Mouse (Mus musculus) cerebellum, adult 2 months (tissue): ENCODE measurements around the gene Myrfl. TPM values are rescaled to one million over a fixed set of nuclear protein-coding genes. Genes with fewer than 3 reads are reported as not detected.

ENCODE experiments used
- DNase-seq, 2 experiments: peaks; one replicate each; pipeline ENCODE4 v3.0.0; 2021
- H3K27ac ChIP-seq: fragments of 200-500 bp; 2 replicates; pipeline ENCODE4 v1.5.1; 2012; ENCODE audit warnings: low read length, control low read depth, inconsistent platforms; ENCODE audit not compliant: insufficient read depth
- H3K27me3 ChIP-seq: fragments of 200-500 bp; 2 replicates; pipeline ENCODE4 v1.6.1; 2012; ENCODE audit warnings: inconsistent platforms, mild to moderate bottlenecking, low read length, moderate library complexity; ENCODE audit not compliant: control insufficient read depth, insufficient read depth
- H3K4me1 ChIP-seq: fragments of 200-500 bp; 2 replicates; pipeline ENCODE4 v1.6.1; 2011; ENCODE audit warnings: low read length; ENCODE audit not compliant: control insufficient read depth, insufficient read depth
- H3K4me3 ChIP-seq: fragments of 200-500 bp; replicated peaks from 2 replicates; pipeline ENCODE3; 2011; ENCODE audit warnings: mild to moderate bottlenecking, low read depth, low read length, control low read depth; ENCODE audit not compliant: insufficient read depth
- CTCF ChIP-seq: fragments of 200-500 bp; IDR thresholded peaks from 2 replicates; pipeline ENCODE4 v1.5.1; 2011; ENCODE audit warnings: low read depth, mild to moderate bottlenecking, control low read depth, low read length, moderate library complexity, borderline replicate concordance; ENCODE audit not compliant: insufficient read depth
- POLR2A ChIP-seq: fragments of 200-500 bp; IDR thresholded peaks from 2 replicates; pipeline ENCODE4 v1.6.1; 2011; ENCODE audit warnings: low read length, control low read depth, borderline replicate concordance; ENCODE audit not compliant: insufficient read depth
- WGBS: fragments of 180-500 bp; shearing (Covaris S2); methylation state at CpG from one replicate; pipeline ENCODE4 v1.1.7; 2018; 5-methylcytosine and 5-hydroxymethylcytosine counted together
- polyA plus RNA-seq: library from polyadenylated mRNA; depleted of rRNA; stranded (reverse); fragments of >200 nt; gene quantifications from 2 replicates; pipeline ENCODE4 v1.2.3, GENCODE M21; 2012

Myrfl gene
- polyA plus RNA-seq, 1 experiment: 0.10 TPM

DNA sequence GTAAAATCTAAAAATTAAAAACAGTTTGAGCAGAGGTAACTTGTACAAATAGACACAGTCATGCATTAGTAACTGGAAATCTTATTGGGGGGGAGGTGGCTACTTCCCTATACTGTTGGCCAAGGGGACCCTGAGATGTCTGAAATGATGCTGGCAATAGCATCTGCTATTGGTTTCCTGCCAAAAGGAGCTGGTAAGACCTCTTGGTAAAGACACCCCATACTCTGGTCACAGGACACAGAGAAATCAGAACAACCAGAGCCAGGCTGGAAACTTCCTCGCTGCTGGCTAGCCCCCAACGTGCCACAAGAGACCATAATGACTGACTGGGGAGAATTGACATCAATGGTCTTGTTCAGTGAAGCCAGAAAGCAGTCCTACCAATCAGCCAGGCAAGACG lies 55.2 kb downstream of the Myrfl start:
- no peak overlapping the region for H3K27ac ChIP-seq
- WGBS: 54% methylated on average over 3 of the region's 3 CpGs
- TF ChIP-seq POLR2A: no peak
- no peak for TF ChIP-seq CTCF
- peaks cover 4% of the 10 kb centered on the region for H3K4me1 ChIP-seq
- no peaks in the 10 kb centered on the region for H3K27me3 ChIP-seq
- no peak for DNase-seq
- H3K4me3 ChIP-seq: no peak overlapping the region

DNA sequence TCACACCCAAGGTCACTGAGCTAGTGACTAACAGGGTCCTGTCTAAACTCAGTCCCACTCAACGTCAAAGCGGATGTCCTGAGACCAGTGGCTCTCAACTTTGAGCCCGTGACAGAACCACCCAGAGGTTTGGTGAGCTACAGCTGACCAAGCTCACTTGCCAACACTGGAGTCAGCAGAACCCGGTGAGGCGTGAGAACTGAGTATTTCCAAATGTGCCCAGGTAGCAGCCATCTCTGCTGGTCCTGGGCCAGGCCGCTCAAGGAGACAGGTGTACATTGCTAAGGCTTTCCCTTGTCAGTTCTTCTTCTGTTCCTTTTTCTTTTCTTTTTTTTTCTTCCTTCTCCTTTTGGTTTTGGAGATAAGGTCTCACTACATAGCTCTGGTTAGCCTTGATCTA lies 66.0 kb downstream of the Myrfl start:
- 84% methylated on average over 6 of the region's 6 CpGs for WGBS
- no peak overlapping the region for H3K4me3 ChIP-seq
- no peaks in the 10 kb centered on the region for H3K4me1 ChIP-seq
- no peak overlapping the region for H3K27ac ChIP-seq
- TF ChIP-seq POLR2A (no peak), CTCF (no peak)
- DNase-seq: no peak
- no peaks in the 10 kb centered on the region for H3K27me3 ChIP-seq

DNA sequence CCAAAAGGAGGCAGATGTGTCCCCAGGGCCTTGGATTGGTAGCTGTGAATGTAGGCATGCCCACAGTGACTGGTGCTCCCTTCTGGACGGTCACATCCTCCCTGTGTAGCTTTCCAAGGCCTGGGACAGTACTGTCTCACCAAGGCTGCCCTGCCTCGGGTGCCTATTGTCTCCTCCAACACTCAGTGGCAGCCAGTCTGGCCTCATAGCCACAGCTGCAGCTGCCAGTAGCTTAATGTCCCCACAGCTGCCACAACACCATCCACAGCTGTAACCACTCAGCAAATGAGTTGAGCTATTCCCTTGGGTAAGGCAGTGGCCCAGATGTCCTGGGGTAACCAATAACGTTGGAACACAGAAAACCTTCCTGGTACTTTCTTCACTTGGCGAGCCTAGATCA lies 68.6 kb downstream of the Myrfl start:
- 64% methylated on average over 4 of the region's 4 CpGs for WGBS
- no peaks in the 10 kb centered on the region; the same call in 1 of the 2 replicates for H3K27me3 ChIP-seq
- no peak overlapping the region for H3K27ac ChIP-seq
- TF ChIP-seq POLR2A (no peak), CTCF (no peak)
- no peak overlapping the region for H3K4me3 ChIP-seq
- DNase-seq: no peak
- H3K4me1 ChIP-seq: no peaks in the 10 kb centered on the region

DNA sequence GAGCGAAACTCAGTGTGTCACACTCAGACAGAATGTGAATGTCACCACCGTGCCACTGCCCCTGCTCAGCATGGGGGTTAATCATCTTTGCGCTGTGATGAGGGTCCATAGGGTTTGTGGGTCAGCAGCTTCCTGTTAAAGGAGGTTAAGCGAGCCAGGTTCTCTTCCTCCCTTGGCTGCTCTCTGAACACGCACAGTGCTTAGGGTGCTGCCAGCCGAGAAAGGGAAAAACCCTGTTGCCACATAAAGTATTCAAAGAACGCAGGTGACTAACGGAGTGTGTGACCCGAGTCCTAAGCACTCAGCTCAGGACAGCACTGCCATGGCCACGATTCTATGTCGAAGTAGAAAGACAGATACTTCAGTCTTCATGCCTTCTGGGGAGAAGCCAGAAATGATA lies 69.4 kb downstream of the Myrfl start:
- Histone ChIP-seq H3K27ac (no peak overlapping the region), H3K4me3 (no peak overlapping the region), H3K4me1 (no peaks in the 10 kb centered on the region), H3K27me3 (no peaks in the 10 kb centered on the region; the same call in 1 of the 2 replicates)
- TF ChIP-seq CTCF: no peak
- TF ChIP-seq POLR2A: no peak
- 80% methylated on average over 11 of the region's 11 CpGs for WGBS
- DNase-seq: no peak

DNA sequence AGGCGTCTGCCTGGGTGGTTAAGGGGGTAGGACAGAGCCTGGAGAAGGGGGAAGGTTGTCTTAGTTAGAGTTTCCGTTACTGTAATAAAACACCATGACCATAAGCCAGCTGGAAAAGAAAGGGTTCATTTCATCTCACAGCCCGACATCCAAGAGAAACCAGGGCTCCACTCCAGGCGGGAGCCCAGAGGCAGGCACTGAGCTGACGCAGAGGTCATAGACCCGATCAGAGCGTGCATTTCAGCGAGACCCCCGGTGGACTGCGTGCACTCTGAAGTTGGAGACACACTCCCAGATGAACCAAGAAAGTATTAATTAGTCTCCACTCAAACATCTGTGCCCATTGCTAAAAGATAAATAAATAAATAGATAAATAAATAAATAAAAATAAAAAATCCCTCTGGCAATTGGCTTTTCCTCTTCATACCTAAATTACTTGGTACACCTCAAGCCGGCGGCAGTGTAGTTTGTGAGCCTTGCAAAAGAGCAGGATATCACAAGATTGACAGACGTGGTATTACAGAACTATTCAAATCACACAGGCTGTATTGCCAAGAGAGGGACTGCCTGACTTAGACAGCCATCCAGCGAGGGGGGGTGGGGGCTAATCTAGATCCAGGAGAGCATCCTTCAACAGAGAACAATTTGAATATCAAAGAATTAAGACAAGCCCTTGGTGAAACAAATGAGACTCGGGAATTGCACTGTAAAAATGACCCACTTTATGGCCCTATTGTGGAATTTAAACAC lies 81.2 kb downstream of the Myrfl start:
- TF ChIP-seq POLR2A: no peak
- no peak for DNase-seq
- H3K27me3 ChIP-seq: no peaks in the 10 kb centered on the region
- no peak overlapping the region for H3K4me3 ChIP-seq
- WGBS: 45% methylated on average over 15 of the region's 15 CpGs
- no peaks in the 10 kb centered on the region for H3K4me1 ChIP-seq
- no peak overlapping the region for H3K27ac ChIP-seq

DNA sequence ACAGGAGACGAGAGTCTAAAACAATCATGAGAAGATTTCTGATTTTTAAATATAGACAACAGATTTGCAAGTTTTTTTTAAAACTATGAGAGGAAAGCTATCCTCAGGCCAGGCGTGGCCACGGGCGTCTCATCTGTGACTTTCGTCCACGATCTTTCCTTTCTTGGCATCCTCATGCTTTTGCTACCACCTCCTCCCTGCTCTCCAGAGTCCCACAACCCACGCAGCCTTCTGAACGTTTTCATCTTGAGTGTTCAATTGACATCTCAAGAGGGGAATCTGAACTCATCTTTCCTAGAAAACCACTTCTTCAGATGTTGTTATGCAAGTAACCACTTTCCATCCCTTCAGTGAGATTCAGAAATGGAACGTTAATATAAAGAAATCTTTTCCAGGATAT lies 83.6 kb downstream of the Myrfl start:
- Histone ChIP-seq H3K4me3 (no peak overlapping the region), H3K27ac (no peak overlapping the region), H3K4me1 (no peaks in the 10 kb centered on the region), H3K27me3 (no peaks in the 10 kb centered on the region)
- DNase-seq: no peak
- TF ChIP-seq POLR2A: no peak
- no peak for TF ChIP-seq CTCF
- WGBS: 84% methylated on average over 9 of the region's 9 CpGs

DNA sequence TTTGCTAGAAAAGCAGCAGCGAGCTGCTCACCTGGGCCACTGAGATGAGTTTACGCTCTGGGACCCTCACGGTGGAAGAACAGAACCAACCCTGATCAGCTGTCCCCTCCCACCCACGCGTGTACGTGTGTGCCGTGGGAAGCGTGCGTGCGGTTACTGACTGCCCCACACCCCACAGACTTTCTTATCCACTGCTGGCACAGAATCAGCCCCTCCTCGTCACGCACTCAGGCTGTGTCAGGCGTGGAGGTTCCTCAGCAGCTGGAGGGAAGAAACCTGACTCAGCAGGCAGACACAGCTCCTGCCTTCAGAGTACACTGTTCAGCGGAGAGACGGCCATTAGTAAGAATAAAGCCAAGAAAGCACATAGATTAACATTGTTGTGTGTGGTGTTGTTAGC lies 86.0 kb downstream of the Myrfl start:
- TF ChIP-seq POLR2A (no peak), CTCF (no peak)
- Histone ChIP-seq H3K27ac (no peak overlapping the region), H3K27me3 (no peaks in the 10 kb centered on the region), H3K4me1 (no peaks in the 10 kb centered on the region), H3K4me3 (no peak overlapping the region)
- no peak for DNase-seq
- WGBS: 83% methylated on average over 15 of the region's 15 CpGs

DNA sequence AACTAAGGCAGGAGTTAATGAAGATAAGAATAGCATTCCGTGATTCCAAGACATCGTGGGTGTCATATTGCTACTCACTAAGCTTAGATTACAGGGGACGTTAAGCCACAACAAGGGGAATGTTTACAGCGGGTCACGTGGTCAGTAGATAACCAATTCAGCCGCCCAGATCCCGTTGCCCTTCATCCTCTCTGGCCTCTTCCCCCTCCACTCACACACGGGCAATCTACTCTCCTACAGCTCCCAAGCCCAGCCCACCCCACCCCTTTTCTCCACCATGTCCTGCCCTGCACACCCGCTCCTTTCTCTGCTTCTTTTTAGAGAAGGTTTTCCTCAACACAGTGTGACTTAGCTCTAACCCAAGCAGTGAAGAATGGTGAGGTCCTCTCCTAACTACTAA lies 87.3 kb downstream of the Myrfl start:
- Histone ChIP-seq H3K4me3 (no peak overlapping the region), H3K4me1 (no peaks in the 10 kb centered on the region), H3K27ac (no peak overlapping the region), H3K27me3 (no peaks in the 10 kb centered on the region)
- no peak for TF ChIP-seq CTCF
- TF ChIP-seq POLR2A: no peak
- 89% methylated on average over 9 of the region's 9 CpGs for WGBS
- no peak for DNase-seq
